Mouse (Mus musculus) kidney, embryonic 16.5 days (tissue): ENCODE data around the gene Dhrs7c. TPM values are rescaled to one million over a fixed set of nuclear protein-coding genes. Genes with fewer than 3 reads are reported as not detected.
A peak's percentile ranks its signal among the peaks of the same experiment; 100 is the strongest.

Experiments
- ATAC-seq: fragments of 200-750 bp; cut with Nextera tagmentation; 2 replicates; pipeline ENCODE4 v1.8.0; 2017; ENCODE audit warnings: moderate TSS enrichment; ENCODE audit not compliant: low FRiP score, low TSS enrichment
- H3K27ac ChIP-seq: fragments of 300-500 bp; sonication (generic); 2 replicates; pipeline ENCODE4 v1.5.1; 2014; ENCODE audit warnings: low read length
- H3K27me3 ChIP-seq: fragments of 300-500 bp; sonication (generic); 2 replicates; pipeline ENCODE4 v1.6.1; 2014; ENCODE audit warnings: low read length, control low read depth, mixed read lengths; ENCODE audit not compliant: insufficient read depth
- H3K36me3 ChIP-seq: fragments of 300-500 bp; sonication (generic); 2 replicates; pipeline ENCODE4 v1.6.1; 2014; ENCODE audit warnings: low read length, control low read depth, mixed read lengths; ENCODE audit not compliant: insufficient read depth
- H3K4me1 ChIP-seq: fragments of 300-500 bp; sonication (generic); 2 replicates; pipeline ENCODE4 v1.6.1; 2014; ENCODE audit warnings: low read length, control low read depth, mixed read lengths; ENCODE audit not compliant: insufficient read depth
- H3K4me2 ChIP-seq: fragments of 300-500 bp; sonication (generic); replicated peaks from 2 replicates; pipeline ENCODE4 v1.6.1; 2014; ENCODE audit warnings: low read depth, low read length
- H3K4me3 ChIP-seq: fragments of 300-500 bp; sonication (generic); 2 replicates; pipeline ENCODE4 v1.5.1; 2014; ENCODE audit warnings: mild to moderate bottlenecking, low read length
- H3K9ac ChIP-seq: fragments of 300-500 bp; sonication (generic); replicated peaks from 2 replicates; pipeline ENCODE4 v1.6.1; 2014; ENCODE audit warnings: low read length
- H3K9me3 ChIP-seq: fragments of 300-500 bp; sonication (generic); 2 replicates; pipeline ENCODE4 v1.6.1; 2016; ENCODE audit warnings: low read length, control low read depth
- WGBS: fragments of 180-500 bp; shearing (Covaris S2); extraction: QIAGEN DNeasy Blood & Tissue Kit; methylation state at CpG from one replicate; pipeline ENCODE4 v1.1.7; 2014; 5-methylcytosine and 5-hydroxymethylcytosine counted together
- polyA plus RNA-seq: library from polyadenylated mRNA; unstranded; fragments of >200 nt; fragmentation: Nextera tagmentation; extraction: Ambion mirVana; gene quantifications from 2 replicates; pipeline ENCODE4 v1.2.1, GENCODE M21; 2015

The Dhrs7c gene
- polyA plus RNA-seq, 1 experiment from 2014 or later = 0.29 TPM

GRCm38 (mm10) chr11:67805538-67805937, 7.6 kb downstream of the Dhrs7c start:
- H3K9ac ChIP-seq = no peak overlapping the region
- H3K4me2 ChIP-seq = no peak overlapping the region
- 0 out of 2 replicates have a peak, but pooled peaks cover 4% of the 10 kb centered on the region for H3K4me1 ChIP-seq
- no peaks in the 10 kb centered on the region for H3K9me3 ChIP-seq
- H3K27ac ChIP-seq = no peak overlapping the region
- H3K36me3 ChIP-seq = no peaks in the 10 kb centered on the region
- WGBS = 92% methylated on average over 1 of the region's 1 CpGs
- no peak overlapping the region for H3K4me3 ChIP-seq
- H3K27me3 ChIP-seq = no peaks in the 10 kb centered on the region
- no peak for ATAC-seq

GRCm38 (mm10) chr11:67806832-67807597, 9.0 kb downstream of the Dhrs7c start:
- Histone ChIP-seq H3K9me3 (no peaks in the 10 kb centered on the region), H3K4me3 (no peak overlapping the region), H3K27ac (no peak overlapping the region), H3K36me3 (no peaks in the 10 kb centered on the region), H3K4me1 (no peaks in the 10 kb centered on the region), H3K27me3 (no peaks in the 10 kb centered on the region), H3K4me2 (no peak overlapping the region), H3K9ac (no peak overlapping the region)
- ATAC-seq = no peak
- WGBS = 81% methylated on average over 11 of the region's 11 CpGs

GRCm38 (mm10) chr11:67808051-67808450, 10.1 kb downstream of the Dhrs7c start:
- 78% methylated on average over 5 of the region's 5 CpGs for WGBS
- Histone ChIP-seq H3K27ac (no peak overlapping the region), H3K27me3 (no peaks in the 10 kb centered on the region), H3K4me1 (no peaks in the 10 kb centered on the region), H3K9ac (no peak overlapping the region), H3K9me3 (no peaks in the 10 kb centered on the region), H3K4me3 (no peak overlapping the region), H3K4me2 (no peak overlapping the region), H3K36me3 (no peaks in the 10 kb centered on the region)
- ATAC-seq = no peak

GRCm38 (mm10) chr11:67811535-67811934, 13.5 kb downstream of the Dhrs7c start:
- Histone ChIP-seq H3K4me1 (no peaks in the 10 kb centered on the region), H3K27me3 (no peaks in the 10 kb centered on the region), H3K4me2 (no peak overlapping the region), H3K27ac (no peak overlapping the region), H3K4me3 (no peak overlapping the region), H3K9me3 (no peaks in the 10 kb centered on the region), H3K9ac (no peak overlapping the region), H3K36me3 (no peaks in the 10 kb centered on the region)
- ATAC-seq = no peak
- 81% methylated on average over 6 of the region's 6 CpGs for WGBS

- Histone ChIP-seq H3K36me3 (no peaks in the 10 kb centered on the region), H3K4me3 (0 out of 2 replicates have a peak overlapping the region, but pooled peaks have one; percentile 5), H3K4me2 (peak overlapping the region; percentile 36), H3K27me3 (no peaks in the 10 kb centered on the region), H3K4me1 (no peaks in the 10 kb centered on the region), H3K9ac (0 out of 2 replicates have a peak overlapping the region, but pooled peaks have one; percentile 8), H3K27ac (no peak overlapping the region), H3K9me3 (no peaks in the 10 kb centered on the region)
- ATAC-seq = 0 out of 2 replicates have a peak, but pooled peaks have one; percentile 19
- WGBS = 14% methylated on average over 5 of the region's 5 CpGs
These were observed 21.6 kb downstream of the Dhrs7c start for GRCm38 (mm10) chr11:67819604-67820003.

GRCm38 (mm10) chr11:67820221-67820620, 22.2 kb downstream of the Dhrs7c start:
- WGBS = 24% methylated on average over 4 of the region's 4 CpGs
- no peak for ATAC-seq
- H3K9ac ChIP-seq = no peak overlapping the region
- no peaks in the 10 kb centered on the region for H3K27me3 ChIP-seq
- no peak overlapping the region for H3K4me3 ChIP-seq
- H3K4me1 ChIP-seq = no peaks in the 10 kb centered on the region
- H3K4me2 ChIP-seq = no peak overlapping the region
- no peak overlapping the region for H3K27ac ChIP-seq
- no peaks in the 10 kb centered on the region for H3K9me3 ChIP-seq
- no peaks in the 10 kb centered on the region for H3K36me3 ChIP-seq

- H3K4me3 ChIP-seq = no peak overlapping the region
- no peak overlapping the region for H3K9ac ChIP-seq
- H3K4me2 ChIP-seq = no peak overlapping the region
- WGBS = 89% methylated on average over 6 of the region's 6 CpGs
- H3K4me1 ChIP-seq = no peaks in the 10 kb centered on the region
- H3K27me3 ChIP-seq = no peaks in the 10 kb centered on the region
- H3K27ac ChIP-seq = no peak overlapping the region
- ATAC-seq = no peak
- H3K9me3 ChIP-seq = no peaks in the 10 kb centered on the region
- no peaks in the 10 kb centered on the region for H3K36me3 ChIP-seq
These were observed 23.6 kb downstream of the Dhrs7c start for GRCm38 (mm10) chr11:67821560-67821959.

- no peak for ATAC-seq
These were observed 30.5 kb downstream of the Dhrs7c start for GRCm38 (mm10) chr11:67828360-67829059.

GRCm38 (mm10) chr11:67829530-67829929, 31.5 kb downstream of the Dhrs7c start:
- H3K9me3 ChIP-seq = no peaks in the 10 kb centered on the region
- H3K36me3 ChIP-seq = no peaks in the 10 kb centered on the region
- ATAC-seq = no peak
- no peak overlapping the region for H3K27ac ChIP-seq
- H3K4me2 ChIP-seq = no peak overlapping the region
- peaks cover 6% of the 10 kb centered on the region; the same call in 1 of the 2 replicates for H3K4me1 ChIP-seq
- H3K9ac ChIP-seq = no peak overlapping the region
- 67% methylated on average over 6 of the region's 6 CpGs for WGBS
- H3K4me3 ChIP-seq = no peak overlapping the region
- H3K27me3 ChIP-seq = no peaks in the 10 kb centered on the region

More at GRCm38 (mm10) chr11:67828360-67829059, 30.5 kb downstream of the Dhrs7c start:
- WGBS = 34% methylated on average over 12 of the region's 12 CpGs
- Histone ChIP-seq H3K36me3 (no peaks in the 10 kb centered on the region), H3K27me3 (no peaks in the 10 kb centered on the region), H3K4me2 (no peak overlapping the region), H3K4me1 (peaks cover 6% of the 10 kb centered on the region; the same call in 1 of the 2 replicates), H3K9ac (no peak overlapping the region), H3K27ac (0 out of 2 replicates have a peak overlapping the region, but pooled peaks have one; percentile 46), H3K4me3 (no peak overlapping the region), H3K9me3 (no peaks in the 10 kb centered on the region)

- no peaks in the 10 kb centered on the region for H3K9me3 ChIP-seq
- H3K27me3 ChIP-seq = no peaks in the 10 kb centered on the region
- no peak for ATAC-seq
- H3K36me3 ChIP-seq = no peaks in the 10 kb centered on the region
- H3K4me1 ChIP-seq = peaks cover 6% of the 10 kb centered on the region; the same call in 1 of the 2 replicates
- H3K4me3 ChIP-seq = no peak overlapping the region
- WGBS = 80% methylated on average over 5 of the region's 5 CpGs
- H3K4me2 ChIP-seq = no peak overlapping the region
- no peak overlapping the region for H3K9ac ChIP-seq
- H3K27ac ChIP-seq = no peak overlapping the region
These were observed 33.8 kb downstream of the Dhrs7c start for GRCm38 (mm10) chr11:67831820-67832219.
